Mouse (Mus musculus) heart, adult 10 weeks (tissue): ENCODE data around the gene Top3b. TPM values are rescaled to one million over a fixed set of nuclear protein-coding genes. Genes with fewer than 3 reads are reported as not detected.

ENCODE experiments used
- polyA plus RNA-seq: library from polyadenylated mRNA; stranded (reverse); fragments of 350-450 nt; fragmentation: Illumina TruSeq; extraction: RNeasy Lipid Tissue Mini Kit (QIAGEN cat#74804); gene quantifications from one replicate; pipeline ENCODE4 v1.2.3, GENCODE M21; 2014; ENCODE audit warnings: low read depth, low replicate concordance

Top3b gene
- polyA plus RNA-seq, result 41.2 TPM

GRCm38 (mm10) chr16:16870617-16871331, at the start of gene Top3b, which contains the start of gene Vpreb1:
Gene Top3b (plus strand): TSS chr16:16870736.
Gene Vpreb1 (minus strand): TSS chr16:16870843.

GRCm38 (mm10) chr16:16828757-16829615, 41.5 kb upstream of the Top3b start, which contains the start of gene Spag6l:
Gene Spag6l (minus strand): TSS chr16:16829456.

GRCm38 (mm10) chr16:16863978-16864377, 6.6 kb upstream of the Top3b start, which contains the start of gene Igll1:
Gene Igll1 (minus strand): TSS chr16:16863985.

GRCm38 (mm10) chr16:16896382-16897055, 26.0 kb downstream of the Top3b start, which contains the start of gene Ppm1f:
Gene Ppm1f (plus strand): TSS chr16:16896469.

Other genes with a start within 250 kb of the Top3b start
- not detected for gene Olfr19, start 194.3 kb upstream of the Top3b start, polyA plus RNA-seq
- gene Spag6l, start 41.3 kb upstream of the Top3b start, polyA plus RNA-seq, result not detected
- not detected for gene Igll1, start 6.8 kb upstream of the Top3b start, polyA plus RNA-seq
- not detected for gene Vpreb1, start 107 bp downstream of the Top3b start, polyA plus RNA-seq
- 21.6 TPM for gene Ppm1f, start 25.7 kb downstream of the Top3b start, polyA plus RNA-seq
- gene Mapk1, start 112.6 kb downstream of the Top3b start, polyA plus RNA-seq, result 105 TPM
- gene Ypel1, start 199.0 kb downstream of the Top3b start, polyA plus RNA-seq, result 0.84 TPM
- gene Ppil2, start 240.5 kb downstream of the Top3b start, polyA plus RNA-seq, result 44.2 TPM